Mouse (Mus musculus): ENCODE measurements at regions not wholly inside any gene's neighbourhood (a gene's known extent, or its start where the extent isn't known, plus 50 kb on each side); places are given as distances from the start of the nearest gene placed in this dataset.

GRCm38 (mm10) chr4:9106778-9107177 lies 867.9 kb upstream of the Car8 start:
- Histone ChIP-seq H3K9ac (ENCODE audit: low read depth, low read length) (no peak overlapping the region), H3K36me3 (ENCODE audit: control insufficient read depth, insufficient read depth, low read length) (no peaks in the 10 kb centered on the region), H3K27ac (ENCODE audit: low read depth, low read length) (no peak overlapping the region), H3K4me1 (replicated peaks; ENCODE audit: control insufficient read depth, insufficient read depth, low read length) (no peaks in the 10 kb centered on the region), H3K27me3 (ENCODE audit: control insufficient read depth, insufficient read depth, low read length) (no peaks in the 10 kb centered on the region), H3K4me3 (ENCODE audit: low read depth, low read length) (no peak overlapping the region), H3K9me3 (ENCODE audit: control insufficient read depth, low read length) (peaks cover 3% of the 10 kb centered on the region; the same call in 1 of the 2 replicates), H3K4me2 (replicated peaks; ENCODE audit: low read depth, low read length) (no peak overlapping the region)
- ATAC-seq (ENCODE audit: low FRiP score) = no peak
- no peak for DNase-seq (ENCODE audit: low spot score)
- 88% methylated on average over 9 of the region's 9 CpGs for WGBS

DNA sequence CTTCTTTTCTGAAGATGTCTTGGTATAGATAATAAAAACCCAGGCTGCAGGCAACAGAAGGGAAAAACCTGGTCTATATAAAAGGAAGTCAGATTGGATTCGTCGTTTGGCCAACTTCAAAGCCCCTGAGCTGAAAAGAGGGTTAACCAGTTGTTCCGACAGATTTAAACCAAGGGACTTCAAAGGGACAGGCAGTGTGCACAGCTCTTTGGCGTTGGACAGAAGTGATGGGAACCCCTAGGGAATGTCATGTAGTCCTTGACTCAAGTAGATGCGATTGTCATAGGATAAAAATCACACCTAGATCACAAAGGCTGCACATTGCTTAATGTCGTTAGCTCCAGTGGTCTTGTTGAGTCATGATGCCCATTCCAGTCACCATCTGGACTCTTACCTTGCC lies 865.8 kb upstream of the Car8 start:
- WGBS = 52% methylated on average over 6 of the region's 6 CpGs
- DNase-seq (ENCODE audit: low spot score) (no peak), ATAC-seq (ENCODE audit: low FRiP score) (no peak)
- Histone ChIP-seq H3K9ac (ENCODE audit: low read depth, low read length) (no peak overlapping the region), H3K36me3 (ENCODE audit: control insufficient read depth, insufficient read depth, low read length) (no peaks in the 10 kb centered on the region), H3K4me2 (replicated peaks; ENCODE audit: low read depth, low read length) (no peak overlapping the region), H3K4me3 (ENCODE audit: low read depth, low read length) (no peak overlapping the region), H3K27ac (ENCODE audit: low read depth, low read length) (no peak overlapping the region), H3K4me1 (replicated peaks; ENCODE audit: control insufficient read depth, insufficient read depth, low read length) (no peaks in the 10 kb centered on the region), H3K27me3 (ENCODE audit: control insufficient read depth, insufficient read depth, low read length) (no peaks in the 10 kb centered on the region), H3K9me3 (ENCODE audit: control insufficient read depth, low read length) (peaks cover 3% of the 10 kb centered on the region; the same call in 1 of the 2 replicates)

GRCm38 (mm10) chr4:9103958-9104357 lies 865.1 kb upstream of the Car8 start:
- Histone ChIP-seq H3K4me1 (replicated peaks; ENCODE audit: control insufficient read depth, insufficient read depth, low read length) (no peaks in the 10 kb centered on the region), H3K9ac (ENCODE audit: low read depth, low read length) (no peak overlapping the region), H3K4me3 (ENCODE audit: low read depth, low read length) (no peak overlapping the region), H3K4me2 (replicated peaks; ENCODE audit: low read depth, low read length) (no peak overlapping the region), H3K36me3 (ENCODE audit: control insufficient read depth, insufficient read depth, low read length) (no peaks in the 10 kb centered on the region), H3K27me3 (ENCODE audit: control insufficient read depth, insufficient read depth, low read length) (no peaks in the 10 kb centered on the region), H3K27ac (ENCODE audit: low read depth, low read length) (no peak overlapping the region), H3K9me3 (ENCODE audit: control insufficient read depth, low read length) (peaks cover 3% of the 10 kb centered on the region; the same call in 1 of the 2 replicates)
- WGBS = 53% methylated on average over 8 of the region's 8 CpGs
- no peak for DNase-seq (ENCODE audit: low spot score)
- ATAC-seq (ENCODE audit: low FRiP score) = peak; percentile 51

DNA sequence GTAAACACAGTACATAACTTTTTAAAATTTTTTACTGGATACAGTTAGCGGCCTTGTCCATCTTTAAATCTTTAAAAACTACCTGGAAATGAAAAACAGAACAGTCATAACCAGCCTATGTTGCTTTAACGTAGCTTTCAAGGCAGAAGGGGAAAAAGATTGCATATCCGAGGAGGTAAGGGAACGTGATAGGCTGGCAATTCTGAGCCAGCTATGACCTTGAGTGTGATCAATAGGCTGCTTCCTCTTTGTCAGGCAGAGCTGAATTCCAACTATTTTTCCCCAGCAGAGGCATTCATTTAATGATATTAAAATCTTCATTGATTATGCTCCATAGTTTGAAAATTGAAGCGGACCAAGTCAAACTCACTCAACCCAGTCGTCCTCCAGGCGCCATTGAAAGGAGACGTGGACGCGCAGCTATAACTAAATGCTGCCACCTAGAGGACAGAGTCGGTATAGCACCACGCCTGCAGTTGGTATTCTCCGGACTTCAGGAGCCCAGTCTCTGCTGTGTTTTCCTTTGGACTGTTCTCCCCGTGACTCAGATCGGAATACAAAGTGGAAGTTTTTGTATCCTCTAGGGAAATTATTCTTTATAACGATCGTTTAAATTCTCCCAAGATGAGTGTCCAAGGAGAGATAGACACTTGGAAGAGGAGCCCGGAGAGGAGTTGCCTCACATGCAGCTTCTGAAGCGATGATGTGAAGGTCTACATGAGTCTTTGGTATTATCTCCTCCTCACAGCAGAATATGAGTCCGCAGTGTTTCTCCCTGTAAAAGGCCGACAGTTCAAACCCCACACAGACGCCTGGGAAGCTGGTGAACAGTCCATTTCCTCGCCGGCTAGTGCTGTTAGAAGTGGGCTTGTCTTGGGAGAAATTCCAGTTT lies 858.2 kb upstream of the Car8 start:
- DNase-seq (ENCODE audit: low spot score) = peak; percentile 96
- H3K4me2 ChIP-seq (replicated peaks; ENCODE audit: low read depth, low read length) = no peak overlapping the region
- peak; percentile 62 for ATAC-seq (ENCODE audit: low FRiP score)
- no peaks in the 10 kb centered on the region for H3K27me3 ChIP-seq (ENCODE audit: control insufficient read depth, insufficient read depth, low read length)
- H3K27ac ChIP-seq (ENCODE audit: low read depth, low read length) = no peak overlapping the region
- peaks cover 4% of the 10 kb centered on the region; the same call in 1 of the 2 replicates for H3K4me1 ChIP-seq (replicated peaks; ENCODE audit: control insufficient read depth, insufficient read depth, low read length)
- WGBS = 31% methylated on average over 24 of the region's 24 CpGs
- H3K4me3 ChIP-seq (ENCODE audit: low read depth, low read length) = no peak overlapping the region
- H3K36me3 ChIP-seq (ENCODE audit: control insufficient read depth, insufficient read depth, low read length) = no peaks in the 10 kb centered on the region
- H3K9me3 ChIP-seq (ENCODE audit: control insufficient read depth, low read length) = no peaks in the 10 kb centered on the region
- H3K9ac ChIP-seq (ENCODE audit: low read depth, low read length) = no peak overlapping the region

GRCm38 (mm10) chr4:9096274-9096673 lies 857.4 kb upstream of the Car8 start:
- ATAC-seq (ENCODE audit: low FRiP score) (no peak), DNase-seq (ENCODE audit: low spot score) (no peak)
- H3K4me2 ChIP-seq (replicated peaks; ENCODE audit: low read depth, low read length) = no peak overlapping the region
- no peak overlapping the region for H3K4me3 ChIP-seq (ENCODE audit: low read depth, low read length)
- H3K27ac ChIP-seq (ENCODE audit: low read depth, low read length) = no peak overlapping the region
- H3K36me3 ChIP-seq (ENCODE audit: control insufficient read depth, insufficient read depth, low read length) = no peaks in the 10 kb centered on the region
- no peaks in the 10 kb centered on the region for H3K27me3 ChIP-seq (ENCODE audit: control insufficient read depth, insufficient read depth, low read length)
- H3K9me3 ChIP-seq (ENCODE audit: control insufficient read depth, low read length) = no peaks in the 10 kb centered on the region
- 76% methylated on average over 2 of the region's 2 CpGs for WGBS
- H3K4me1 ChIP-seq (replicated peaks; ENCODE audit: control insufficient read depth, insufficient read depth, low read length) = peaks cover 4% of the 10 kb centered on the region; the same call in 1 of the 2 replicates
- no peak overlapping the region for H3K9ac ChIP-seq (ENCODE audit: low read depth, low read length)

DNA sequence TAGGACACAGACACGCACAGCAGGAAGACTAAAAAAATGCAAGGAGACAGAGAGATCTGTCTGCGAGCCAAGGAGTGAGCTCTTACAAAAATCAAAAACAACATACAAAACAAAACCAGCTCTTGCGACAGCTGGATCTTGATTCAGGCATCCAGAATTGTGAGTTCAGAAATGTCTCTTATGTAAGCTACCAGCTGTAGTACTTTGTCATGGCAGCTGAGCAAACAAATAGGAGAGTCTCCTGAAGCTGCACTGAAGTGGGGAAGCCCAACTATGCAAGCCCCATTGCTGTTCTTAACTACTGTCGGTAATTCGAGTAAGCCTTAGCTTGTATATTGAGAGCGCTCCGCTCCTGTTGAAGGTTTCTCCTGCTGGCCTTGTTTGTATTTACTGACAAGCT lies 856.8 kb upstream of the Car8 start:
- DNase-seq (ENCODE audit: low spot score) (no peak), ATAC-seq (ENCODE audit: low FRiP score) (no peak)
- H3K36me3 ChIP-seq (ENCODE audit: control insufficient read depth, insufficient read depth, low read length) = no peaks in the 10 kb centered on the region
- H3K4me2 ChIP-seq (replicated peaks; ENCODE audit: low read depth, low read length) = no peak overlapping the region
- no peak overlapping the region for H3K4me3 ChIP-seq (ENCODE audit: low read depth, low read length)
- no peaks in the 10 kb centered on the region for H3K9me3 ChIP-seq (ENCODE audit: control insufficient read depth, low read length)
- H3K27ac ChIP-seq (ENCODE audit: low read depth, low read length) = no peak overlapping the region
- WGBS = 54% methylated on average over 7 of the region's 7 CpGs
- no peak overlapping the region for H3K9ac ChIP-seq (ENCODE audit: low read depth, low read length)
- H3K27me3 ChIP-seq (ENCODE audit: control insufficient read depth, insufficient read depth, low read length) = no peaks in the 10 kb centered on the region
- H3K4me1 ChIP-seq (replicated peaks; ENCODE audit: control insufficient read depth, insufficient read depth, low read length) = peaks cover 4% of the 10 kb centered on the region; the same call in 1 of the 2 replicates

DNA sequence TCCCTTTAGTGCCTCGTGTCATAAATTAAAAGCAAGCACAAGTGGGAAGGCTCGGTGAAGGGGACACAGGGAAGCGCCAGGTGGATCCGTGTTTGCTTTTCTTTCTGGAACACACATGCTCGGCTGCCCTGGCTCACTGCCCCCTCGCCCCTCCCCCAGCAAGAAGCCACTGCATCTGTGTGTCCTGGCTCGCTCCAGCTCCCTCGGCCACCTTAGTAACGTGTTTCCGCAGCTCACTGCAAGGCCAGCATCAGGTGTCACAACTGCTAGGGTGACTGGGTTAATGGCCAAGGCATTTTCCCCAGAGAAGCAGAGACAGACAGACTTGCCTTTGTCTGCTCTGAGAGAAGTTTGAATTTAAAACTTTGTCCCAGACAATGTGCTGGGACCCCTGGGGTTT lies 855.7 kb upstream of the Car8 start:
- no peak for ATAC-seq (ENCODE audit: low FRiP score)
- no peak for DNase-seq (ENCODE audit: low spot score)
- no peak overlapping the region for H3K4me3 ChIP-seq (ENCODE audit: low read depth, low read length)
- no peaks in the 10 kb centered on the region for H3K27me3 ChIP-seq (ENCODE audit: control insufficient read depth, insufficient read depth, low read length)
- whole genome bisulfite sequencing = 18% methylated on average over 10 of the region's 10 CpGs
- H3K9me3 ChIP-seq (ENCODE audit: control insufficient read depth, low read length) = no peaks in the 10 kb centered on the region
- H3K9ac ChIP-seq (ENCODE audit: low read depth, low read length) = no peak overlapping the region
- H3K27ac ChIP-seq (ENCODE audit: low read depth, low read length) = no peak overlapping the region
- no peaks in the 10 kb centered on the region for H3K36me3 ChIP-seq (ENCODE audit: control insufficient read depth, insufficient read depth, low read length)
- H3K4me2 ChIP-seq (replicated peaks; ENCODE audit: low read depth, low read length) = no peak overlapping the region
- peaks cover 4% of the 10 kb centered on the region; the same call in 1 of the 2 replicates for H3K4me1 ChIP-seq (replicated peaks; ENCODE audit: control insufficient read depth, insufficient read depth, low read length)

- H3K4me2 ChIP-seq (replicated peaks; ENCODE audit: low read depth, low read length) = no peak overlapping the region
- ATAC-seq (ENCODE audit: low FRiP score) (no peak), DNase-seq (ENCODE audit: low spot score) (no peak)
- H3K4me3 ChIP-seq (ENCODE audit: low read depth, low read length) = no peak overlapping the region
- peaks cover 4% of the 10 kb centered on the region; the same call in 1 of the 2 replicates for H3K4me1 ChIP-seq (replicated peaks; ENCODE audit: control insufficient read depth, insufficient read depth, low read length)
- no peaks in the 10 kb centered on the region for H3K27me3 ChIP-seq (ENCODE audit: control insufficient read depth, insufficient read depth, low read length)
- H3K36me3 ChIP-seq (ENCODE audit: control insufficient read depth, insufficient read depth, low read length) = no peaks in the 10 kb centered on the region
- H3K27ac ChIP-seq (ENCODE audit: low read depth, low read length) = no peak overlapping the region
- no peaks in the 10 kb centered on the region for H3K9me3 ChIP-seq (ENCODE audit: control insufficient read depth, low read length)
- WGBS = 65% methylated on average over 6 of the region's 6 CpGs
- H3K9ac ChIP-seq (ENCODE audit: low read depth, low read length) = no peak overlapping the region
These were observed 855.2 kb upstream of the Car8 start for GRCm38 (mm10) chr4:9094076-9094475.

GRCm38 (mm10) chr4:9083526-9083925 lies 844.7 kb upstream of the Car8 start:
- H3K36me3 ChIP-seq (ENCODE audit: control insufficient read depth, insufficient read depth, low read length) = no peaks in the 10 kb centered on the region
- H3K4me1 ChIP-seq (replicated peaks; ENCODE audit: control insufficient read depth, insufficient read depth, low read length) = peaks cover 8% of the 10 kb centered on the region
- no peak overlapping the region for H3K4me2 ChIP-seq (replicated peaks; ENCODE audit: low read depth, low read length)
- H3K9me3 ChIP-seq (ENCODE audit: control insufficient read depth, low read length) = no peaks in the 10 kb centered on the region
- DNase-seq (ENCODE audit: low spot score) = no peak
- no peak overlapping the region for H3K27ac ChIP-seq (ENCODE audit: low read depth, low read length)
- H3K9ac ChIP-seq (ENCODE audit: low read depth, low read length) = no peak overlapping the region
- WGBS = 68% methylated on average over 13 of the region's 13 CpGs
- no peaks in the 10 kb centered on the region for H3K27me3 ChIP-seq (ENCODE audit: control insufficient read depth, insufficient read depth, low read length)
- H3K4me3 ChIP-seq (ENCODE audit: low read depth, low read length) = no peak overlapping the region
- ATAC-seq (ENCODE audit: low FRiP score) = no peak
